8 mouse cellular contexts compared by ENCODE assay signal in genomic region chr19:38263829-38264504, GRCm38 (mm10). TPM values are rescaled to one million over a fixed set of nuclear protein-coding genes. Genes with fewer than 3 reads are reported as not detected.
DNase-seq lines count a peak whose midpoint lies in the region; ATAC-seq and TF ChIP-seq lines count a peak whose summit lies in the region.

No protein-coding gene starts in this region.

- no peaks in the 10 kb centered on the region for H3K36me3 ChIP-seq in forebrain, embryonic 13.5 days (ENCODE audit: poor library complexity, severe bottlenecking)
- no peaks in the 10 kb centered on the region for H3K36me3 ChIP-seq in hindbrain, embryonic 10.5 days

- no peaks in the 10 kb centered on the region for H3K9me3 ChIP-seq in forebrain, embryonic 13.5 days (replicated peaks)
- no peaks in the 10 kb centered on the region for H3K9me3 ChIP-seq in hindbrain, embryonic 10.5 days

- intact Hi-C loops in left cerebral cortex, postnatal 25 days (cut with DNase I), result loop anchor here (1.0 kb wide), 1 partner anchor 40 kb away; the partner anchor contains the start of gene Fra10ac1

- peak; percentile 70 for ATAC-seq in forebrain, embryonic 13.5 days
- no peak for ATAC-seq in megakaryocyte, adult 5-6 weeks (ENCODE audit: poor library complexity, severe bottlenecking)

- H3K4me2 ChIP-seq in forebrain, embryonic 13.5 days, result peak overlapping the region; percentile 55

- peak; percentile 3 for DNase-seq in kidney, adult 18-20 months
- DNase-seq in kidney, postnatal 25 days, result no peak
- peak; percentile 87 for DNase-seq in brain, embryonic 14.5 days (ENCODE audit: low read depth)
- no peak for DNase-seq in hindbrain, embryonic 10.5 days (ENCODE audit: low spot score)
- DNase-seq in left cerebral cortex, postnatal 25 days (ENCODE audit: low spot score in 2 of 2), result peak; percentile 81 to 92

- peak overlapping the region; percentile 73 for H3K27ac ChIP-seq in forebrain, embryonic 13.5 days
- H3K27ac ChIP-seq in hindbrain, embryonic 10.5 days, result no peak overlapping the region
- H3K27ac ChIP-seq in olfactory bulb, adult 2 months (ENCODE audit: insufficient read depth, low read depth, low read length), result peak overlapping the region; percentile 63

- peaks cover 34% of the 10 kb centered on the region for H3K4me1 ChIP-seq in forebrain, embryonic 13.5 days
- H3K4me1 ChIP-seq in hindbrain, embryonic 10.5 days (replicated peaks), result peaks cover 17% of the 10 kb centered on the region; the same call in 1 of the 2 replicates
- peaks cover 18% of the 10 kb centered on the region for H3K4me1 ChIP-seq in olfactory bulb, adult 2 months (ENCODE audit: control insufficient read depth, insufficient read depth, low read length)

- WGBS in forebrain, embryonic 13.5 days, result 13% methylated on average over 14 of the region's 14 CpGs
- 21% methylated on average over 14 of the region's 14 CpGs for WGBS in hindbrain, embryonic 10.5 days
- 6% methylated on average over 14 of the region's 14 CpGs for WGBS in olfactory bulb, adult 2 months

- peaks cover 11% of the 10 kb centered on the region; the same call in 1 of the 2 replicates for H3K27me3 ChIP-seq in forebrain, embryonic 13.5 days
- H3K27me3 ChIP-seq in hindbrain, embryonic 10.5 days (ENCODE audit: insufficient read depth, poor library complexity, severe bottlenecking), result peaks cover 18% of the 10 kb centered on the region

- no peak for TF ChIP-seq POLR2A in brain, embryonic 14.5 days (IDR thresholded peaks at IDR 0.05; ENCODE audit: borderline replicate concordance, extremely low read depth, insufficient read depth, insufficient read length, poor library complexity, severe bottlenecking)
- TF ChIP-seq POLR2A in olfactory bulb, adult 2 months (IDR thresholded peaks at IDR 0.05; ENCODE audit: insufficient read depth, low read depth, low read length), result peak; percentile 8; the same call in 1 of the 2 replicates

- H3K9ac ChIP-seq in forebrain, embryonic 13.5 days, result peak overlapping the region; percentile 59; the same call in 1 of the 2 replicates

- peak; percentile 64 for TF ChIP-seq CTCF in brain, embryonic 14.5 days (IDR thresholded peaks at IDR 0.05; ENCODE audit: borderline replicate concordance, extremely low read depth, insufficient read depth, insufficient read length)
- TF ChIP-seq CTCF in olfactory bulb, adult 2 months (IDR thresholded peaks at IDR 0.05; ENCODE audit: insufficient read depth, low read depth, low read length), result peak; percentile 66; the same call in 1 of the 2 replicates

- peak overlapping the region; percentile 27 for H3K4me3 ChIP-seq in forebrain, embryonic 13.5 days
- H3K4me3 ChIP-seq in hindbrain, embryonic 10.5 days, result peak overlapping the region; percentile 32
- H3K4me3 ChIP-seq in olfactory bulb, adult 2 months (ENCODE audit: insufficient read depth, low read depth, low read length), result peak overlapping the region; percentile 24

RNA-seq across cellular contexts. Expression of gene Lgi1, which starts 0.4 kb away (rescaled TPM):
- 9.0 and 11.4 TPM in 2 replicates for polyA plus RNA-seq in brain, embryonic 14.5 days (2012; rRNA removed)
- 5.9 TPM in 2 replicates for polyA plus RNA-seq in forebrain, embryonic 13.5 days (2015; fragmentation: Nextera tagmentation; extraction: Ambion mirVana)
- polyA plus RNA-seq in hindbrain, embryonic 10.5 days (2016; fragmentation: Nextera tagmentation; extraction: Ambion mirVana), result 1.1 and 2.2 TPM in 2 replicates
- total RNA-seq in left cerebral cortex, postnatal 25 days (2021), result 100 to 1,000 TPM; 141 to 144 TPM
- polyA plus RNA-seq in olfactory bulb, adult 2 months (2012; ENCODE audit: insufficient read depth, insufficient read length, low replicate concordance, missing spikeins), result not detected in 2 replicates
- not detected in 2 replicates for total RNA-seq in megakaryocyte, adult 5-6 weeks (2015)
- not detected in 2 replicates for total RNA-seq in megakaryocyte, adult 5-6 weeks (2017)

RNA-seq across cellular contexts. Expression of gene Fra10ac1, which starts 40.0 kb away (rescaled TPM):
- 24.4 and 25.6 TPM in 2 replicates for polyA plus RNA-seq in brain, embryonic 14.5 days (2012; rRNA removed)
- 50.4 and 52.4 TPM in 2 replicates for polyA plus RNA-seq in forebrain, embryonic 13.5 days (2015; fragmentation: Nextera tagmentation; extraction: Ambion mirVana)
- 41.4 and 43.1 TPM in 2 replicates for polyA plus RNA-seq in hindbrain, embryonic 10.5 days (2016; fragmentation: Nextera tagmentation; extraction: Ambion mirVana)
- 10 to 100 TPM; 14.5 to 16.7 TPM for total RNA-seq in left cerebral cortex, postnatal 25 days (2021)
- polyA plus RNA-seq in olfactory bulb, adult 2 months (2012; ENCODE audit: insufficient read depth, insufficient read length, low replicate concordance, missing spikeins), result not detected in 2 replicates
- 15.6 and 17.9 TPM in 2 replicates for total RNA-seq in megakaryocyte, adult 5-6 weeks (2015)
- total RNA-seq in megakaryocyte, adult 5-6 weeks (2017), result 16.4 and 17.6 TPM in 2 replicates

Comparison
In these comparisons a context has a peak if more than half of its experiments do, and no peak if none do; other contexts are left out.
1. DNase-seq: peak in kidney, adult 18-20 months (single experiment), brain, embryonic 14.5 days (single experiment) and left cerebral cortex, postnatal 25 days (2 of 2); none in kidney, postnatal 25 days (0 of 2) and hindbrain, embryonic 10.5 days (single experiment).
2. RNA of gene Lgi1, which starts 0.4 kb away (polyA plus RNA-seq): not detected in olfactory bulb, adult 2 months; 9.0 to 11.4 TPM in brain, embryonic 14.5 days, 5.9 TPM in forebrain, embryonic 13.5 days and 1.1 to 2.2 TPM in hindbrain, embryonic 10.5 days; every median in the first group is over 10 times any median in the second.
3. RNA of gene Fra10ac1, which starts 40.0 kb away (polyA plus RNA-seq): 50.4 to 52.4 TPM in forebrain, embryonic 13.5 days, 41.4 to 43.1 TPM in hindbrain, embryonic 10.5 days and 24.4 to 25.6 TPM in brain, embryonic 14.5 days; not detected in olfactory bulb, adult 2 months; every median in the first group is over 10 times any median in the second.
4. Peak in every context shown above with its lines, with median percentiles within 50 percentile points of each other: H3K4me3 ChIP-seq.